Mouse (Mus musculus): ENCODE measurements around the gene Hpca. TPM values are rescaled to one million over a fixed set of nuclear protein-coding genes. Genes with fewer than 3 reads are reported as not detected.

Hpca gene
- polyA plus RNA-seq, 1 experiment = 1.5 TPM

- Histone ChIP-seq H3K27ac (ENCODE audit: insufficient read depth, low read length) (no peak overlapping the region), H3K9ac (ENCODE audit: low read depth, poor library complexity, severe bottlenecking) (peak overlapping the region; percentile 72), H3K4me3 (ENCODE audit: low read depth, low read length) (peak overlapping the region; percentile 84), H3K27me3 (ENCODE audit: control insufficient read depth, insufficient read depth, low read length, poor library complexity, severe bottlenecking) (no peaks in the 10 kb centered on the region), H3K36me3 (ENCODE audit: control insufficient read depth, insufficient read depth, low read length, poor library complexity, severe bottlenecking) (no peaks in the 10 kb centered on the region), H3K4me1 (ENCODE audit: control insufficient read depth, insufficient read depth, low read length) (no peaks in the 10 kb centered on the region), H3K9me3 (replicated peaks; ENCODE audit: control insufficient read depth, insufficient read depth, low read length, poor library complexity, severe bottlenecking) (no peaks in the 10 kb centered on the region)
- TF ChIP-seq POLR2A (IDR thresholded peaks at IDR 0.05; ENCODE audit: insufficient read depth, low read length) = no peak
Observed at GRCm38 (mm10) chr4:129130755-129131303, 9.0 kb upstream of the Hpca start.

- H3K9me3 ChIP-seq (replicated peaks; ENCODE audit: control insufficient read depth, insufficient read depth, low read length, poor library complexity, severe bottlenecking) = no peaks in the 10 kb centered on the region
- H3K4me3 ChIP-seq (ENCODE audit: low read depth, low read length) = peak overlapping the region; percentile 42
- no peaks in the 10 kb centered on the region for H3K36me3 ChIP-seq (ENCODE audit: control insufficient read depth, insufficient read depth, low read length, poor library complexity, severe bottlenecking)
- no peaks in the 10 kb centered on the region for H3K27me3 ChIP-seq (ENCODE audit: control insufficient read depth, insufficient read depth, low read length, poor library complexity, severe bottlenecking)
- H3K4me1 ChIP-seq (ENCODE audit: control insufficient read depth, insufficient read depth, low read length) = no peaks in the 10 kb centered on the region
- peak overlapping the region; percentile 46 for H3K9ac ChIP-seq (ENCODE audit: low read depth, poor library complexity, severe bottlenecking)
- TF ChIP-seq EP300 (IDR thresholded peaks at IDR 0.05; ENCODE audit: insufficient read depth, low read depth, low read length) (0 out of 2 replicates have a peak, but pooled peaks have one; percentile 7), CTCF (IDR thresholded peaks at IDR 0.05; ENCODE audit: low read depth, low read length) (peak; percentile 74), POLR2A (IDR thresholded peaks at IDR 0.05; ENCODE audit: insufficient read depth, low read length) (no peak)
- peak overlapping the region; percentile 32 for H3K27ac ChIP-seq (ENCODE audit: insufficient read depth, low read length)
Observed at GRCm38 (mm10) chr4:129130149-129130548, 8.3 kb upstream of the Hpca start.

DNA sequence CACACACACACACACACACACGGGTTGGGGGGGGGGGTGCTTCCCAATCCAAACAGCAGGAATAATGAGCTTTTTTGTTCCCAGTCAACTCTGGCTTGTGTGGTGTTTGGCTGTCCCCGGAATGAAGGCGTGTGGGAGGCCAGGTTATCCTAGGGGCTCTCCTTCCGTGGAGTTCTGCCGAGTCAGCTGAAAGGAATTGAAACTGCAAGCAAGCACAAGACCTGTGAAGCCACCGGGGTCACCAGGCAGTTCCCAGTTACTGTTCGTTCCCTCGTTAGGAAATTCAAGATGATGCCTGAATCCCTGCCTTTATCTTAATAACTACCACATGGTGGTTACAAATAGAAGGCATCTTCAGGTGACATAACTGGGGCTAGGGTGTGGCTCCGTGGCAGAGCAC is 7.6 kb upstream of the Hpca start:
- Histone ChIP-seq H3K9ac (ENCODE audit: low read depth, poor library complexity, severe bottlenecking) (0 out of 2 replicates have a peak overlapping the region, but pooled peaks have one; percentile 46), H3K4me3 (ENCODE audit: low read depth, low read length) (no peak overlapping the region), H3K36me3 (ENCODE audit: control insufficient read depth, insufficient read depth, low read length, poor library complexity, severe bottlenecking) (no peaks in the 10 kb centered on the region), H3K9me3 (replicated peaks; ENCODE audit: control insufficient read depth, insufficient read depth, low read length, poor library complexity, severe bottlenecking) (no peaks in the 10 kb centered on the region), H3K27me3 (ENCODE audit: control insufficient read depth, insufficient read depth, low read length, poor library complexity, severe bottlenecking) (no peaks in the 10 kb centered on the region), H3K27ac (ENCODE audit: insufficient read depth, low read length) (no peak overlapping the region), H3K4me1 (ENCODE audit: control insufficient read depth, insufficient read depth, low read length) (no peaks in the 10 kb centered on the region)
- TF ChIP-seq EP300 (IDR thresholded peaks at IDR 0.05; ENCODE audit: insufficient read depth, low read depth, low read length) (no peak), POLR2A (IDR thresholded peaks at IDR 0.05; ENCODE audit: insufficient read depth, low read length) (no peak), CTCF (IDR thresholded peaks at IDR 0.05; ENCODE audit: low read depth, low read length) (no peak)

DNA sequence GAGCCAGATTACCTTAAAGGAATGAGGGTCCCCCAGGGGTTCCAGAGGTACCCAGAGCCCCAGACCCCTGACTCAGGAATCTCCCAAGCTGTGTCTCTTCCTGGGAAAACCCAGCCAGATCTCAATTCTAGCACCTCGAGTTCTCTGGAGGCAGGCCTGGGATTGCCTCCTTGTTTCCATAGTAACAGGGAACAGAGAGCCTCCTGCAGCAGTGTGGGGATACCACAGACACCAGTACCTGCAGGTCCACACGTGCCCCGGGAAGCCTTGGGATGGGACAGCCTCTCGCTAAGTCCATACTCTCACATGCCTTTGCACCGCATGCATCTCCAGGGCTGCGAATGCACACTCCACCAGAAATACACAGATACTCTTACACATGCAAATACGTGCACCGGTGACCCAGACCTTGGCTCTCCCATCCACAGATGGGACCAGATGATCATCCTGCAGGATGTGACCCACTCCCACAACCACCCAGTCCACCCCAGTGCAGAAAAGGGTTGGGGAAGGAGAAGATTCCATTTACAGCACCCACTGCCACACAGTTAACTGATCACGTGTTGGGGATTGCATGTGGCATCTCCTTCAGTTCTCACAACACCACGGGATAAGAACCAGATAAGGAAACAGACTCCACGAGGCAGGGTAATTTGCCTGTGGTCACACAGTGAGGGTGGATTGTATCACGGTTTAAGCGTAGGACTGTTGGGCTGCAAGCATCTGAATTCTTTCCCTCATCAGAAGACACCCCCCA is 6.9 kb upstream of the Hpca start:
- Histone ChIP-seq H3K9me3 (replicated peaks; ENCODE audit: control insufficient read depth, insufficient read depth, low read length, poor library complexity, severe bottlenecking) (no peaks in the 10 kb centered on the region), H3K4me3 (ENCODE audit: low read depth, low read length) (no peak overlapping the region), H3K36me3 (ENCODE audit: control insufficient read depth, insufficient read depth, low read length, poor library complexity, severe bottlenecking) (no peaks in the 10 kb centered on the region), H3K27me3 (ENCODE audit: control insufficient read depth, insufficient read depth, low read length, poor library complexity, severe bottlenecking) (no peaks in the 10 kb centered on the region), H3K27ac (ENCODE audit: insufficient read depth, low read length) (no peak overlapping the region), H3K9ac (ENCODE audit: low read depth, poor library complexity, severe bottlenecking) (no peak overlapping the region), H3K4me1 (ENCODE audit: control insufficient read depth, insufficient read depth, low read length) (no peaks in the 10 kb centered on the region)
- TF ChIP-seq EP300 (IDR thresholded peaks at IDR 0.05; ENCODE audit: insufficient read depth, low read depth, low read length) (no peak), POLR2A (IDR thresholded peaks at IDR 0.05; ENCODE audit: insufficient read depth, low read length) (no peak), CTCF (IDR thresholded peaks at IDR 0.05; ENCODE audit: low read depth, low read length) (no peak)

DNA sequence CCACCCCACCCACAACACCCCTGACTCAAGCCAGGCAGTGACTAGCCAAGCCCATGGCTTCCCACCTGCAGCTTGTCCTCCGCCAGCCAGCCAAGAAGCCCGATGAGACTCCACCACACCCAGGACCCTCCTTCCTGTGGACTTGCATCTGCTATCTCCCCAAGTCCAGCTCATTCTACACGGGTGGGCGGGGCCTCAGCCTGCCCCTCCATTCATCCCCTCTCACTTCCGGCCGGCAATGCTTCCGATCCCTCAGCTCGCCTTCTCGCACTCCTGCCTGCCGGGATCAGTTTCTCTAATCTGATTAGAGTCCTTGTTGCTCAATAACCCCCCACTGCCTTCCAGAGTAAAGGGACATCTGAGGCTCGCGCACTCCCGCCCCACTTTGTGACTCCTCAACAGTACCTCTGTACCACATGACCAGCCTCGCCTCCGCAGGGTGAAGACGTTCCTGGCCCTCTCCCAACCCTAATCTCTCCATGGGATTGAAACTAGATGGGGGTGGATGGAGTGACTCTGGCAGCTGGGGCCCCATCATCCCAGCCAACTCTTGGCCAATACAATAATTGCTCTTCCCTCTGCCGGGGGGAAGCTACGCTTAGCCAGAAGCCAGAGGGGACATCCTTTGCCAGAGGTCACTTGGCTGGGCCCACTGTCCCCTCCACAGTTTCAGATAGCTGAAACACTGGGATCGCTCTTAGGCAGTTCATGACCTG is 4.1 kb upstream of the Hpca start:
- Histone ChIP-seq H3K27me3 (ENCODE audit: control insufficient read depth, insufficient read depth, low read length, poor library complexity, severe bottlenecking) (no peaks in the 10 kb centered on the region), H3K9ac (ENCODE audit: low read depth, poor library complexity, severe bottlenecking) (peak overlapping the region; percentile 2; the same call in 1 of the 2 replicates), H3K9me3 (replicated peaks; ENCODE audit: control insufficient read depth, insufficient read depth, low read length, poor library complexity, severe bottlenecking) (no peaks in the 10 kb centered on the region), H3K4me1 (ENCODE audit: control insufficient read depth, insufficient read depth, low read length) (peaks cover 2% of the 10 kb centered on the region), H3K36me3 (ENCODE audit: control insufficient read depth, insufficient read depth, low read length, poor library complexity, severe bottlenecking) (no peaks in the 10 kb centered on the region), H3K27ac (ENCODE audit: insufficient read depth, low read length) (no peak overlapping the region), H3K4me3 (ENCODE audit: low read depth, low read length) (peak overlapping the region; percentile 45)
- no peak for TF ChIP-seq EP300 (IDR thresholded peaks at IDR 0.05; ENCODE audit: insufficient read depth, low read depth, low read length)
- TF ChIP-seq CTCF (IDR thresholded peaks at IDR 0.05; ENCODE audit: low read depth, low read length) = no peak
- TF ChIP-seq POLR2A (IDR thresholded peaks at IDR 0.05; ENCODE audit: insufficient read depth, low read length) = no peak
